Mouse (Mus musculus) stomach, postnatal 0 days (tissue): ENCODE results near the gene Pea15a. TPM values are rescaled to one million over a fixed set of nuclear protein-coding genes. Genes with fewer than 3 reads are reported as not detected.

Experiments
- ATAC-seq: fragments of 200-750 bp; cut with Nextera tagmentation; 2 replicates; pipeline ENCODE4 v1.8.0; 2017; ENCODE audit not compliant: low FRiP score, low TSS enrichment
- DNase-seq: peaks from one replicate; pipeline ENCODE4 v3.0.0-alpha.2; 2016; ENCODE audit warnings: low spot score
- H3K27ac ChIP-seq: fragments of 300-500 bp; sonication (generic); replicated peaks from 2 replicates; pipeline ENCODE4 v1.5.1; 2014; ENCODE audit warnings: mild to moderate bottlenecking, control low read depth
- H3K27me3 ChIP-seq: fragments of 300-500 bp; sonication (generic); 2 replicates; pipeline ENCODE4 v1.6.1; 2014; ENCODE audit warnings: low read length; ENCODE audit not compliant: control insufficient read depth, insufficient read depth
- H3K36me3 ChIP-seq: fragments of 300-500 bp; sonication (generic); 2 replicates; pipeline ENCODE4 v1.6.1; 2014; ENCODE audit warnings: low read length, mixed read lengths; ENCODE audit not compliant: control insufficient read depth, insufficient read depth
- H3K4me1 ChIP-seq: fragments of 300-500 bp; sonication (generic); replicated peaks from 2 replicates; pipeline ENCODE4 v1.6.1; 2014; ENCODE audit warnings: antibody characterized with exemption; ENCODE audit not compliant: control insufficient read depth, insufficient read depth
- H3K4me2 ChIP-seq: fragments of 300-500 bp; sonication (generic); replicated peaks from 2 replicates; pipeline ENCODE4 v1.6.1; 2014; ENCODE audit warnings: low read depth, mild to moderate bottlenecking, control low read depth, moderate library complexity
- H3K4me3 ChIP-seq: fragments of 300-500 bp; sonication (generic); 2 replicates; pipeline ENCODE4 v1.5.1; 2014; ENCODE audit warnings: low read depth, low read length, control low read depth
- H3K9ac ChIP-seq: fragments of 300-500 bp; sonication (generic); 2 replicates; pipeline ENCODE4 v1.6.1; 2014; ENCODE audit warnings: mild to moderate bottlenecking, low read length, control low read depth, mixed read lengths
- H3K9me3 ChIP-seq: fragments of 300-500 bp; sonication (generic); 2 replicates; pipeline ENCODE4 v1.6.1; 2016; ENCODE audit warnings: low read length; ENCODE audit not compliant: control insufficient read depth
- CTCF ChIP-seq: IDR thresholded peaks from 2 replicates; pipeline ENCODE4 v1.5.1; 2016; ENCODE audit warnings: antibody characterized with exemption, low read depth, mild to moderate bottlenecking, moderate library complexity
- EP300 ChIP-seq: optimal IDR thresholded peaks from 2 replicates; pipeline ENCODE3; 2016; ENCODE audit warnings: antibody characterized with exemption
- WGBS: fragments of 180-500 bp; shearing (Covaris S2); extraction: QIAGEN DNeasy Blood & Tissue Kit; methylation state at CpG from one replicate; pipeline ENCODE4 v1.1.7; 2014; 5-methylcytosine and 5-hydroxymethylcytosine counted together
- polyA plus RNA-seq: library from polyadenylated mRNA; unstranded; fragments of >200 nt; fragmentation: Nextera tagmentation; extraction: Ambion mirVana; gene quantifications from 2 replicates; pipeline ENCODE4 v1.2.1, GENCODE M21; 2015

Gene Pea15a
- polyA plus RNA-seq, 1 experiment from 2014 or later = 79.4 TPM

- DNase-seq = no peak
- no peak for TF ChIP-seq CTCF
- TF ChIP-seq EP300 = no peak
- WGBS = 73% methylated on average over 3 of the region's 3 CpGs
- Histone ChIP-seq H3K27me3 (no peaks in the 10 kb centered on the region), H3K4me1 (no peaks in the 10 kb centered on the region), H3K36me3 (peaks cover 5% of the 10 kb centered on the region), H3K9ac (no peak overlapping the region), H3K9me3 (no peaks in the 10 kb centered on the region), H3K4me3 (no peak overlapping the region), H3K4me2 (no peak overlapping the region), H3K27ac (no peak overlapping the region)
- ATAC-seq = peak; percentile 64; the same call in 1 of the 2 replicates
Measured at GRCm38 (mm10) chr1:172154536-172154935, 52.1 kb downstream of the Pea15a start.

DNA sequence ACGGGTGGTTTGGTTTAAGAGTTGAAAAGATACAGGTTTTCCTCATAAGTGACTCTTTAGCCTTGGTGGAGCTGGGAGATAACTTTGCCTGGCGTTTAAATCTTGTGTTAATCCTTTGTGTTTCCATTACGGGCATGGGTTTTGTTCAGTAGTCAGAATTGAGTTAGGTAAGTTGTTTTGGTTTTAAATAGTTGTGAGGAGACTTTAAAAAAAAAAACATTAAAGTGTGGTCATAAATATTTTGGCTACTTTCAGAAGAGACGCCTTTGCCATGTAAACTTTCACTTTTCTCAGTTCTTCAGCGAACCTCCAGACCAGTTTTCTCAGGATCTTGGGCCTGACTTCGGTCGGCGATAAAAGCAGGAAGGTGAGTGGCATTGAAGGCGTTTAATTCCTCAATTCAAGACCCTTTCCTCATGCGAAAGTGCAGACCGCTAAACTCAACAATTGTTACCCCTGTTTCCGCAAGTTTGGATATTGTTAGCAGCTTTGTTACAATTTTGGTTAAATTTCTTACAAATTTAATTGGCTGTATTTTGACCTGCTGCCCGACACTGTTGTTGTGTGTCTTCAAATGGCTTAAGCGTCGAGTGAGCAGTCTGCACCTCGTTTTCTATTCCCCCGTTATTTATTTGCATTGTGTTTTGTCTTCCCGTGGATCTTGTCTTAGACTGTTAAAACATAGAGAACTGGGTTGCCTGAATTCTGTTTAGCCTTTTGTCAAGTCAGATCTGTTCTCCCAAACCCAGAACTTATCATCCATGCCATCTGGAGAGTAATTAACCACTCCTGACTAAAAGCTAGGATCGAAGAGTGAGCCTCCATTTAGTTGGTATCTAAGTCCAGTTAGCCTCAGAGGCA is 57.4 kb downstream of the Pea15a start:
- H3K27ac ChIP-seq = peak overlapping the region; percentile 99
- peak overlapping the region; percentile 76 for H3K4me2 ChIP-seq
- H3K27me3 ChIP-seq = no peaks in the 10 kb centered on the region
- peaks cover 3% of the 10 kb centered on the region for H3K36me3 ChIP-seq
- H3K9me3 ChIP-seq = no peaks in the 10 kb centered on the region
- 7% methylated on average over 19 of the region's 19 CpGs for WGBS
- DNase-seq = no peak
- H3K4me3 ChIP-seq = peak overlapping the region; percentile 99
- no peak for TF ChIP-seq CTCF
- no peak for TF ChIP-seq EP300
- ATAC-seq = no peak
- peak overlapping the region; percentile 100 for H3K9ac ChIP-seq
- no peaks in the 10 kb centered on the region for H3K4me1 ChIP-seq

- WGBS = under 1% methylated on average over 38 of the region's 40 CpGs
- Histone ChIP-seq H3K4me1 (no peaks in the 10 kb centered on the region), H3K27ac (peak overlapping the region; percentile 99), H3K9me3 (no peaks in the 10 kb centered on the region), H3K4me2 (peak overlapping the region; percentile 76), H3K4me3 (peak overlapping the region; percentile 99), H3K36me3 (peaks cover 3% of the 10 kb centered on the region), H3K9ac (peak overlapping the region; percentile 100), H3K27me3 (no peaks in the 10 kb centered on the region)
- no peak for TF ChIP-seq CTCF
- no peak for TF ChIP-seq EP300
- peak; percentile 71 for DNase-seq
- ATAC-seq = peak; percentile 44
Measured at GRCm38 (mm10) chr1:172148279-172148954, 58.2 kb downstream of the Pea15a start.

DNA sequence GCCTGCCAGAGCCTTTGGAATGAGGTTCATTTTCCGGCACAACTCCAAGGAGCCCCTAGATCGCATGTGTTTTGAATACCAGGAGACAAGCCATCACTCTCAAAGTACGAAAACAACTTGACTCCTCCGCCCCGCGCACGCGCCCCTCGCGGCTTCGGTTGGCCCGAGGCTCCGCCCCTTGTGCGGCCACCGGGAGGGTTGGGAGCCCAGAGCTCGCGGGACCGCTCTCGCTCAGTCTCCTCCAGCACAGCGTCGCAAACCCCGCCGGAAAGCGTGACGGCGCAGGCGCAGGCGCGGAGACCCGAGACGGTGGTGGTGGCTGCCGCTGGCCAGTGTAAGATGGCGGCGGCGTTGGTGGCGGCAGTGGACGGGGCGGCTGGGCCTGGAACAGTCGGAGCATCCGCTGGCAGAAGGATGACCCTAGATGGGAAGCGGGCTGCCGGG is 58.7 kb downstream of the Pea15a start, which contains the start of gene Dcaf8:
Gene Dcaf8, plus strand, starts transcription at position 250 of the 444 bp plus-strand sequence.
- H3K27me3 ChIP-seq = no peaks in the 10 kb centered on the region
- ATAC-seq = peak; percentile 100
- no peak for TF ChIP-seq CTCF
- no peak for TF ChIP-seq EP300
- peak; percentile 98 for DNase-seq
- peak within 1 kb of the TSS; percentile 99 for H3K27ac ChIP-seq
- 0% methylated on average over 42 of the region's 42 CpGs for WGBS
- H3K9ac ChIP-seq = peak within 1 kb of the TSS; percentile 100
- H3K36me3 ChIP-seq = peaks cover 3% of the 10 kb centered on the region
- H3K9me3 ChIP-seq = no peaks in the 10 kb centered on the region
- no peaks in the 10 kb centered on the region for H3K4me1 ChIP-seq
- H3K4me3 ChIP-seq = peak within 1 kb of the TSS; percentile 99
- peak within 1 kb of the TSS; percentile 76 for H3K4me2 ChIP-seq

Other genes with a start within 250 kb of the Pea15a start
- gene Vangl2, start 178.4 kb downstream of the Pea15a start, polyA plus RNA-seq = 5.2 and 5.4 TPM in 2 replicates
- gene Nhlh1, start 149.2 kb downstream of the Pea15a start, polyA plus RNA-seq = not detected in 2 replicates
- 89.6 and 90.8 TPM in 2 replicates for gene Copa, start 124.3 kb downstream of the Pea15a start, polyA plus RNA-seq
- 79.3 and 84.2 TPM in 2 replicates for gene Ncstn, start 124.0 kb downstream of the Pea15a start, polyA plus RNA-seq
- gene Pex19, start 80.0 kb downstream of the Pea15a start, polyA plus RNA-seq = 82.9 and 92.0 TPM in 2 replicates
- 57.0 and 59.8 TPM in 2 replicates for gene Dcaf8, start 58.7 kb downstream of the Pea15a start, polyA plus RNA-seq
- gene Casq1, start 13.1 kb upstream of the Pea15a start, polyA plus RNA-seq = 9.8 and 9.9 TPM in 2 replicates
- not detected in 2 replicates for gene Atp1a4, start 51.6 kb upstream of the Pea15a start, polyA plus RNA-seq
- gene Igsf8, start 54.8 kb upstream of the Pea15a start, polyA plus RNA-seq = 19.1 and 19.5 TPM in 2 replicates
- 3.1 and 4.1 TPM in 2 replicates for gene Atp1a2, start 91.3 kb upstream of the Pea15a start, polyA plus RNA-seq
- gene Kcnj9, start 122.5 kb upstream of the Pea15a start, polyA plus RNA-seq = 0.07 TPM in 2 replicates
- 0.17 and 0.25 TPM in 2 replicates for gene Kcnj10, start 134.4 kb upstream of the Pea15a start, polyA plus RNA-seq
- gene Pigm, start 169.7 kb upstream of the Pea15a start, polyA plus RNA-seq = 3.6 and 3.8 TPM in 2 replicates